Mouse (Mus musculus): ENCODE measurements around the gene Trpv2. TPM values are rescaled to one million over a fixed set of nuclear protein-coding genes. Genes with fewer than 3 reads are reported as not detected.
"Not testable (repeated sequence)": the region's sequence is repeated elsewhere in the genome, so short reads cannot be mapped to it uniquely, and the experiment has no call there.

Trpv2 gene
- polyA plus RNA-seq, 1 experiment from 2014 or later = 32.9 TPM

- peak overlapping the region; percentile 23; the same call in 1 of the 2 replicates for H3K9ac ChIP-seq (replicated peaks)
- H3K4me2 ChIP-seq = peak overlapping the region; percentile 94
- H3K36me3 ChIP-seq = no peaks in the 10 kb centered on the region
- no peaks in the 10 kb centered on the region for H3K27me3 ChIP-seq (replicated peaks)
- WGBS = 59% methylated on average over 7 of the region's 7 CpGs
- 0 out of 2 replicates have a peak overlapping the region, but pooled peaks have one; percentile 38 for H3K27ac ChIP-seq (replicated peaks)
- no peak for ATAC-seq (ENCODE audit: low FRiP score)
- peak overlapping the region; percentile 79 for H3K4me3 ChIP-seq (replicated peaks)
- H3K9me3 ChIP-seq (replicated peaks) = no peaks in the 10 kb centered on the region
- H3K4me1 ChIP-seq = peaks cover 61% of the 10 kb centered on the region
These were observed 72.8 kb downstream of the Trpv2 start for GRCm38 (mm10) chr11:62646958-62647515.

- no peaks in the 10 kb centered on the region for H3K27me3 ChIP-seq (replicated peaks)
- peaks cover 54% of the 10 kb centered on the region for H3K4me1 ChIP-seq
- peak within 1 kb of the TSS; percentile 94 for H3K4me2 ChIP-seq
- ATAC-seq (ENCODE audit: low FRiP score) = peak; percentile 70
- H3K36me3 ChIP-seq = no peaks in the 10 kb centered on the region
- H3K27ac ChIP-seq (replicated peaks) = peak within 1 kb of the TSS; percentile 77
- WGBS = under 1% methylated on average over 35 of the region's 86 CpGs
- H3K9ac ChIP-seq (replicated peaks) = peak within 1 kb of the TSS; percentile 68
- H3K4me3 ChIP-seq (replicated peaks) = peak within 1 kb of the TSS; percentile 79
- H3K9me3 ChIP-seq (replicated peaks) = no peaks in the 10 kb centered on the region
These were observed 73.6 kb downstream of the Trpv2 start, which contains the start of gene Lrrc75a for GRCm38 (mm10) chr11:62647661-62648590. TSS of gene Lrrc75a (minus strand) at chr11:62648523.

DNA sequence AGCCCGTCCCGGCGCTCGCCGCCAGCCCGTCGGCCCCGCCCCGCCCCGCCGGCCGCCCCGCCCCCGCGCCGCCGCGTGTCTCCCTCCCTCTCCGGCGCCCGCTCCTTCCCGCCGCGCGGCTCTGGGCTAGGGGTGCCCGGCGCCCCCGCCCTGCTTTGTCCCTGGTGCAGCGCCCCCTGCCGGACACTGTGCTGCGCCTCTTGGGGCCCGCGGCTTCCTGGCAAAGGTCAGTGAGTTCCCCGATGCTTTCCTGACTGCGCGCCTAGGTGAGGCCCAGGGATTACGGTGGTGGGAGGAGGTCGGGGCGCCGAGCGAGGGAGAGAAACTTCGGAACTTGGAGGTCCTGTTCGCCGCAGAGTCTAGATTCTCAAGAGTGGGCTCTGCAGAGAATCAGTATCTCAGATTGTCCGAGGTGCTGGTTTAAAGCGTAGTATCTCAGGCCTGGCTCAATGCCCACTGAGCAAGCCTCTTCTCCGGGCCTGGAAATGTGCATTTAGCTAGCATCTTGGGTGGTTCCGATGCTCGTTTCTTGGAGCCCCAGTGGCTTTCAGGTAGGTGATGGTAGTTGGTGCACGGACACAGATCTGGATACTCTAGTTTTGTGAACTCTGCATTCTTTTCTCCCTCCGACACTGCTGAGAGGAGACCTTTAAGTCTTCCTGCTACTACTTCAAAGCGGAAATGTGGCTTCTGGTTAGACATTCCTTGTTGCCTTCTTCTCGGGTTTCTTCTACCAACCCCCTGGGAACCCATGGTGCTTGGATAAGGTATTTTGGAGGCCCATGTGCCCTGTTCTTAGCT, 74.5 kb downstream of the Trpv2 start, which contains the start of gene Mmgt2:
Gene Mmgt2 (plus strand): TSS at position 74 of the 801 bp plus-strand sequence.
- Histone ChIP-seq H3K9me3 (replicated peaks) (no peaks in the 10 kb centered on the region), H3K4me3 (replicated peaks) (peak within 1 kb of the TSS; percentile 79), H3K4me1 (peaks cover 45% of the 10 kb centered on the region), H3K27me3 (replicated peaks) (no peaks in the 10 kb centered on the region), H3K9ac (replicated peaks) (peak within 1 kb of the TSS; percentile 68), H3K27ac (replicated peaks) (peak within 1 kb of the TSS; percentile 77), H3K36me3 (no peaks in the 10 kb centered on the region), H3K4me2 (peak within 1 kb of the TSS; percentile 94)
- peak; percentile 74 for ATAC-seq (ENCODE audit: low FRiP score)
- WGBS = 1% methylated on average over 25 of the region's 53 CpGs

- 94% methylated on average over 4 of the region's 4 CpGs for WGBS
- H3K4me3 ChIP-seq (replicated peaks); H3K4me2 ChIP-seq; H3K9ac ChIP-seq (replicated peaks); H3K27ac ChIP-seq (replicated peaks); H3K9me3 ChIP-seq (replicated peaks); H3K36me3 ChIP-seq; ATAC-seq (ENCODE audit: low FRiP score); H3K27me3 ChIP-seq (replicated peaks): not testable (repeated sequence)
- peaks cover 41% of the 10 kb centered on the region for H3K4me1 ChIP-seq
These were observed 75.5 kb downstream of the Trpv2 start for GRCm38 (mm10) chr11:62649803-62650202.

Other genes with a start within 250 kb of the Trpv2 start
- 9.8 and 11.4 TPM in 2 replicates for gene Pigl, start 116.0 kb upstream of the Trpv2 start, polyA plus RNA-seq (2015; fragmentation: Nextera tagmentation; extraction: Ambion mirVana)
- gene Ncor1, start 115.9 kb upstream of the Trpv2 start, polyA plus RNA-seq (2015; fragmentation: Nextera tagmentation; extraction: Ambion mirVana) = 170 and 174 TPM in 2 replicates
- 40.1 and 51.3 TPM in 2 replicates for gene Cenpv, start 35.2 kb upstream of the Trpv2 start, polyA plus RNA-seq (2015; fragmentation: Nextera tagmentation; extraction: Ambion mirVana)
- gene Ubb, start 23.3 kb upstream of the Trpv2 start, polyA plus RNA-seq (2015; fragmentation: Nextera tagmentation; extraction: Ambion mirVana) = 4,120 and 4,434 TPM in 2 replicates
- gene Lrrc75a, start 74.0 kb downstream of the Trpv2 start, polyA plus RNA-seq (2015; fragmentation: Nextera tagmentation; extraction: Ambion mirVana) = 8.2 and 8.5 TPM in 2 replicates
- gene Mmgt2, start 74.2 kb downstream of the Trpv2 start, polyA plus RNA-seq (2015; fragmentation: Nextera tagmentation; extraction: Ambion mirVana) = 23.2 and 30.8 TPM in 2 replicates
- gene Zfp287, start 157.4 kb downstream of the Trpv2 start, polyA plus RNA-seq (2015; fragmentation: Nextera tagmentation; extraction: Ambion mirVana) = 16.5 and 18.0 TPM in 2 replicates
- gene Gm10428, start 178.6 kb downstream of the Trpv2 start, polyA plus RNA-seq (2015; fragmentation: Nextera tagmentation; extraction: Ambion mirVana) = not detected in 2 replicates
- 25.0 and 25.3 TPM in 2 replicates for gene Zfp286, start 215.0 kb downstream of the Trpv2 start, polyA plus RNA-seq (2015; fragmentation: Nextera tagmentation; extraction: Ambion mirVana)
- gene Trim16, start 245.7 kb downstream of the Trpv2 start, polyA plus RNA-seq (2015; fragmentation: Nextera tagmentation; extraction: Ambion mirVana) = 9.5 and 11.9 TPM in 2 replicates

Measured in neural tube, embryonic 15.5 days (tissue).